Mouse (Mus musculus) stomach, embryonic 16.5 days (tissue): Measurements from ENCODE around the gene Poll. TPM values are rescaled to one million over a fixed set of nuclear protein-coding genes. Genes with fewer than 3 reads are reported as not detected.

Source experiments
- ATAC-seq: fragments of 200-750 bp; cut with Nextera tagmentation; 2 replicates; pipeline ENCODE4 v1.8.0; 2017; ENCODE audit warnings: moderate number of reproducible peaks, moderate TSS enrichment; ENCODE audit not compliant: insufficient read depth, low FRiP score
- H3K27ac ChIP-seq: fragments of 300-500 bp; sonication (generic); 2 replicates; pipeline ENCODE4 v1.5.1; 2014; ENCODE audit warnings: low read length
- H3K27me3 ChIP-seq: fragments of 300-500 bp; sonication (generic); 2 replicates; pipeline ENCODE4 v1.6.1; 2014; ENCODE audit warnings: low read length, control low read depth, mixed read lengths; ENCODE audit not compliant: control insufficient read depth, insufficient read depth
- H3K36me3 ChIP-seq: fragments of 300-500 bp; sonication (generic); 2 replicates; pipeline ENCODE4 v1.6.1; 2014; ENCODE audit warnings: low read length; ENCODE audit not compliant: control insufficient read depth, insufficient read depth
- H3K4me1 ChIP-seq: fragments of 300-500 bp; sonication (generic); 2 replicates; pipeline ENCODE4 v1.6.1; 2014; ENCODE audit warnings: low read length, control low read depth, mixed read lengths; ENCODE audit not compliant: control insufficient read depth, insufficient read depth
- H3K4me2 ChIP-seq: fragments of 300-500 bp; sonication (generic); 2 replicates; pipeline ENCODE4 v1.6.1; 2014; ENCODE audit warnings: low read depth, low read length, mixed read lengths
- H3K4me3 ChIP-seq: fragments of 300-500 bp; sonication (generic); replicated peaks from 2 replicates; pipeline ENCODE4 v1.5.1; 2014; ENCODE audit warnings: mild to moderate bottlenecking, low read length
- H3K9ac ChIP-seq: fragments of 300-500 bp; sonication (generic); 2 replicates; pipeline ENCODE4 v1.6.1; 2014; ENCODE audit warnings: low read length
- H3K9me3 ChIP-seq: fragments of 300-500 bp; sonication (generic); replicated peaks from 2 replicates; pipeline ENCODE4 v1.6.1; 2016; ENCODE audit warnings: low read length, control low read depth; ENCODE audit not compliant: control insufficient read depth
- WGBS: fragments of 180-500 bp; shearing (Covaris S2); extraction: QIAGEN DNeasy Blood & Tissue Kit; methylation state at CpG from one replicate; pipeline ENCODE4 v1.1.7; 2014; 5-methylcytosine and 5-hydroxymethylcytosine counted together
- polyA plus RNA-seq: library from polyadenylated mRNA; unstranded; fragments of >200 nt; fragmentation: Nextera tagmentation; extraction: Ambion mirVana; gene quantifications from 2 replicates; pipeline ENCODE4 v1.2.1, GENCODE M21; 2015

Gene Poll
- polyA plus RNA-seq, 1 experiment from 2014 or later: 13.2 TPM

DNA sequence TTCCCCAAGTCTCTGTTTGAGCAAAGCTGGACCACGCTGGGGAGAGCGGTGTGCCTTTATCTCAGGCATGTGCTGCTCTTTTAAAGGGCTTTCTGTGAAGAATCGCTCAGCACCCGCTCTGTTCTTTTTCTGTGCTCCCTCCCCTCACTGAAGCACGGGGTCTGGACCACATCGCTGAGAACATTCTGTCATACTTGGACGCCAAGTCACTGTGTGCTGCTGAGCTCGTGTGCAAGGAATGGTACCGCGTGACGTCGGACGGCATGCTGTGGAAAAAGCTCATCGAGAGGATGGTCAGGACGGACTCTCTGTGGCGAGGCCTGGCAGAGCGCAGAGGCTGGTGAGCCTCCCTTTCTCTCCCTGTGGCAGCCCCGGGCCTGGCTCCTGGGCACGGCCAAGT is 52.8 kb downstream of the Poll start:
- Histone ChIP-seq H3K4me2 (no peak overlapping the region), H3K27ac (no peak overlapping the region), H3K36me3 (no peaks in the 10 kb centered on the region; the same call in 1 of the 2 replicates), H3K9me3 (no peaks in the 10 kb centered on the region), H3K9ac (no peak overlapping the region), H3K27me3 (no peaks in the 10 kb centered on the region), H3K4me1 (no peaks in the 10 kb centered on the region), H3K4me3 (no peak overlapping the region)
- WGBS: 71% methylated on average over 19 of the region's 19 CpGs
- no peak for ATAC-seq

GRCm38 (mm10) chr19:45505446-45505845 is 54.9 kb downstream of the Poll start:
- Histone ChIP-seq H3K27me3 (no peaks in the 10 kb centered on the region), H3K4me2 (no peak overlapping the region), H3K9ac (no peak overlapping the region), H3K4me1 (no peaks in the 10 kb centered on the region), H3K27ac (no peak overlapping the region), H3K9me3 (no peaks in the 10 kb centered on the region), H3K4me3 (no peak overlapping the region), H3K36me3 (no peaks in the 10 kb centered on the region; the same call in 1 of the 2 replicates)
- 90% methylated on average over 7 of the region's 7 CpGs for WGBS
- ATAC-seq: no peak

Other genes with a start within 250 kb of the Poll start
- gene Btrc, start 196.8 kb downstream of the Poll start, polyA plus RNA-seq: 39.2 and 40.8 TPM in 2 replicates
- 40.1 and 43.4 TPM in 2 replicates for gene Gm17018, start 84 bp upstream of the Poll start, polyA plus RNA-seq
- gene Fbxw4, start 99.8 kb upstream of the Poll start, polyA plus RNA-seq: 2.8 and 5.4 TPM in 2 replicates
- gene Fgf8, start 182.4 kb upstream of the Poll start, polyA plus RNA-seq: not detected in 2 replicates
- gene Npm3, start 189.1 kb upstream of the Poll start, polyA plus RNA-seq: 13.8 and 15.6 TPM in 2 replicates
- 35.9 and 40.5 TPM in 2 replicates for gene Mgea5, start 223.3 kb upstream of the Poll start, polyA plus RNA-seq